Mouse (Mus musculus): ENCODE data around the gene Trim30d. TPM values are rescaled to one million over a fixed set of nuclear protein-coding genes. Genes with fewer than 3 reads are reported as not detected.
A peak's percentile ranks its signal among the peaks of the same experiment; 100 is the strongest.
"Not testable (repeated sequence)": the region's sequence is repeated elsewhere in the genome, so short reads cannot be mapped to it uniquely, and the experiment has no call there.

Gene Trim30d
- 0.08 TPM in 1 of 2 replicates, not detected in the other for polyA plus RNA-seq (2014; fragmentation: Nextera tagmentation; extraction: Ambion mirVana)

DNA sequence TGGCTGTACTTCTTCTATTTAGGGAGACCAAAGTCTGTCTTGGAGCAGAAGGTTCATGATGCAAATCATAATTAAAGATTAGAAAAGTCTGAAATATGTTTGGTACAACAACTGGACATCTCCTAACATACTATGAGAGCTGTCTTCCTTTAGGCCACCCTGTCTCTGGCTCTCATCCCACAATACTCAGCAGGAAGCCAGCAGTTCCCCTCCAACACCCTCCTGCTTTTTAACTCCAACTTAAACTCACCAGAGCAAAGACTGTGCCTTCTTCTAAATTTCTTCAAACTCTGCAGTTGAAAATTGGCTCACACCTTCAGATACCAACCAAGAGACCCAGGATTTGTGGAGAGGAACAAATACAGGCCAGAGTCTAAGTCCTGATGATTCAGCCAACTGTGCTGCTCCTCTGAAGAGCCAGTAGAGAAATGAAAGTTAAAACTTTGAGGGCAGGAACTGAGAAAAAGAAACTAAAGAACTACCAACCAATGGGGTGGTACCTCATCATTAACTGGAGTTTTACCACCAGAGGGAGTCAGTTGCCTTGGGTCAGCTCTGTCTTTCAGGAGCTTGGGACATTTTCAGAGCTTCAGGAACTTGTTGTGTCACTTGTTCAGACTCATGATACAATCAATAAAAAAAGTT lies at the start of gene Trim30d:
Trim30d (minus strand) TSS at position 429 of the 645 bp plus-strand sequence.
- not testable (repeated sequence) for DNase-seq (ENCODE audit: low spot score); H3K9ac ChIP-seq (ENCODE audit: low read length); H3K4me3 ChIP-seq (ENCODE audit: low read depth, low read length); H3K4me1 ChIP-seq (ENCODE audit: control insufficient read depth, insufficient read depth, low read length); H3K9me3 ChIP-seq (ENCODE audit: control insufficient read depth, low read length); ATAC-seq (ENCODE audit: insufficient number of reproducible peaks, low FRiP score, low TSS enrichment, low read depth); H3K27ac ChIP-seq (replicated peaks; ENCODE audit: low read depth, low read length); H3K4me2 ChIP-seq (ENCODE audit: low read depth, severe bottlenecking); H3K27me3 ChIP-seq (ENCODE audit: control insufficient read depth, insufficient read depth, low read length); H3K36me3 ChIP-seq (ENCODE audit: control insufficient read depth, insufficient read depth, low read length)

DNA sequence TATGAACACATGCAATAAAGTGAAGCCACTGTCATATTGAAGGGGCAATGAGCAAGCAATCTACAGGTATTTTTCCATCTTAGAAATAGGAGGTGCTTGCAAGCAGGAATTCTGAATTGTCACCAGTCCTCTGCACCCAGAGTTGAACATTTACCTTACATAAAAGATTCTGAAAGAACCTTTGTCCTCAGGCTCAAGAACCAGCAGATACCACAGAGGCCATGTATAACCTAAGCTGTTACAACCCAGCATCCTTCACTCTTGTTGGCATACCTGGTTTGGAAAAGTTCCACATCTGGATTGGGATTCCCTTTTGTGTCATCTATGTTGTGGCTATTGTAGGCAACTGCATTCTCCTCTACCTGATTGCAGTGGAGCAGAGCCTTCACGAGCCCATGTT lies 45.1 kb upstream of the Trim30d start:
- H3K4me3 ChIP-seq (ENCODE audit: low read depth, low read length), result no peak overlapping the region
- H3K4me2 ChIP-seq (ENCODE audit: low read depth, severe bottlenecking), result no peak overlapping the region
- H3K9ac ChIP-seq (ENCODE audit: low read length), result no peak overlapping the region
- ATAC-seq (ENCODE audit: insufficient number of reproducible peaks, low FRiP score, low TSS enrichment, low read depth) (no peak), DNase-seq (ENCODE audit: low spot score) (no peak)
- H3K27me3 ChIP-seq (ENCODE audit: control insufficient read depth, insufficient read depth, low read length), result no peaks in the 10 kb centered on the region
- H3K36me3 ChIP-seq (ENCODE audit: control insufficient read depth, insufficient read depth, low read length), result no peaks in the 10 kb centered on the region
- H3K27ac ChIP-seq (replicated peaks; ENCODE audit: low read depth, low read length), result no peak overlapping the region
- no peaks in the 10 kb centered on the region for H3K4me1 ChIP-seq (ENCODE audit: control insufficient read depth, insufficient read depth, low read length)
- no peaks in the 10 kb centered on the region for H3K9me3 ChIP-seq (ENCODE audit: control insufficient read depth, low read length)
- WGBS, result 71% methylated on average over 1 of the region's 1 CpGs

DNA sequence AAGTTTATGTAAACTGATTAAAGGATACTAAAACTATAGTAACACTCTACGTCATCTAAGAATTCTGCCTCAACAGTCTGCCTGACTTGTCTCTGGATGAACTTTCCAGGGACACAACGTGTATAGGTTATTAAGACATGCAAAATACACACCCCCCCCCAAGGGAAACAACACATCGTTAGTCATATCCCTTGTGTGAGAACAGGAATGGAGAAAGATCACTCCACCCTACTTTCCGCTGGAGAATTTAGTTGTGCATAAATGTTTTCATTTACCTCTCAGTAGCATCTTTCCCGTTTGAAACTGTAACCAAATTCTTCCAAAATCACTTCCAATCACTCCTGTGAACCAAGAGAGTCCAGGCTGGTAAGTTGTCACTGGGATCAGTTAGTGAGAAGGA lies 42.2 kb upstream of the Trim30d start, which contains the start of gene Olfr651:
Olfr651 (plus strand) TSS at position 301 of the 400 bp plus-strand sequence.
- H3K4me3 ChIP-seq (ENCODE audit: low read depth, low read length), result no peak within 1 kb of the TSS
- no peak within 1 kb of the TSS for H3K4me2 ChIP-seq (ENCODE audit: low read depth, severe bottlenecking)
- no peaks in the 10 kb centered on the region for H3K9me3 ChIP-seq (ENCODE audit: control insufficient read depth, low read length)
- ATAC-seq (ENCODE audit: insufficient number of reproducible peaks, low FRiP score, low TSS enrichment, low read depth) (no peak), DNase-seq (ENCODE audit: low spot score) (no peak)
- H3K4me1 ChIP-seq (ENCODE audit: control insufficient read depth, insufficient read depth, low read length), result no peaks in the 10 kb centered on the region
- no peak within 1 kb of the TSS for H3K9ac ChIP-seq (ENCODE audit: low read length)
- WGBS, result 81% methylated on average over 5 of the region's 5 CpGs
- no peaks in the 10 kb centered on the region for H3K36me3 ChIP-seq (ENCODE audit: control insufficient read depth, insufficient read depth, low read length)
- H3K27ac ChIP-seq (replicated peaks; ENCODE audit: low read depth, low read length), result no peak within 1 kb of the TSS
- no peaks in the 10 kb centered on the region for H3K27me3 ChIP-seq (ENCODE audit: control insufficient read depth, insufficient read depth, low read length)

DNA sequence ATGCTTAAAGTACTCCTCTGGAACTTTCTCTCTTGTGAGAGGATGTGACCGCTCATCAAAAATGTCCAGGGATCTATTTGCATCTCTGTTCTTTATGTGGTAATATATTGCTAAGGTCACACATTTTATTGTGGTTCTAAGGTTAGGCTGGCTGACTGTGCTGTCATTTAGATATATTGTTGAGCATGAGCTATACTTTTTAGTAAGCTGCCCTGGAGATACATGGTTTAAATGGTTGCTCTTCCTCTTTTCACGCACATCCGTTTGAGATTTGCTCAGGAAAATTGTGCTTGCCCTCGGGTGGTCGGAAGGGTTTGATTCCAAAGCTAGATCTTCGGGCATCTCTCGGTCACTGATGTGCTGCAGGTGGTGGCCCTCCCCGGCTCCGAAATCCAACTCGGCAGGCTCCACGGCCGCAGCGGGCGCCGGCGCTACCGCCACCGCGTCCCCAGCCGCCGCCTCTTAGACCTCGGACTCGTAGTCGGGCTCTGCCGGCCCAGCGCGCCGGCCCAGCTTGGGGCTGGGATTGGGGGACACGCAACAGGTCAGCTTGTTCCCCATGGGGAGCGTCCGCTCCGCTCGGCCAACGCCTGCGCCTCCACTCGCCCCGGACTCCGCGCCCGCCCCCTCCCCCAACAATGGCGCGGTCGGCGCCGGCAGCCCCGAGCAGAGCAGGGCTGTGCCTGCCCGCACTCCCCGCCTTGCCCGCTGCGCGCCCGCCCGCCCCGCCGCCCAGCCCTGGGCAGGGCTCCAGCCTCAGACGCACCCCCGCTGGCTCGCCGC lies 5.9 kb downstream of the Trim30d start:
- Histone ChIP-seq H3K4me1 (ENCODE audit: control insufficient read depth, insufficient read depth, low read length) (no peaks in the 10 kb centered on the region), H3K36me3 (ENCODE audit: control insufficient read depth, insufficient read depth, low read length) (no peaks in the 10 kb centered on the region), H3K27me3 (ENCODE audit: control insufficient read depth, insufficient read depth, low read length) (no peaks in the 10 kb centered on the region), H3K4me3 (ENCODE audit: low read depth, low read length) (peak overlapping the region; percentile 41), H3K4me2 (ENCODE audit: low read depth, severe bottlenecking) (peak overlapping the region; percentile 53), H3K9ac (ENCODE audit: low read length) (peak overlapping the region; percentile 45; the same call in 1 of the 2 replicates), H3K9me3 (ENCODE audit: control insufficient read depth, low read length) (no peaks in the 10 kb centered on the region), H3K27ac (replicated peaks; ENCODE audit: low read depth, low read length) (no peak overlapping the region)
- ATAC-seq (ENCODE audit: insufficient number of reproducible peaks, low FRiP score, low TSS enrichment, low read depth), result peak; percentile 91
- 3% methylated on average over 50 of the region's 59 CpGs for WGBS
- peak; percentile 50 for DNase-seq (ENCODE audit: low spot score)

DNA sequence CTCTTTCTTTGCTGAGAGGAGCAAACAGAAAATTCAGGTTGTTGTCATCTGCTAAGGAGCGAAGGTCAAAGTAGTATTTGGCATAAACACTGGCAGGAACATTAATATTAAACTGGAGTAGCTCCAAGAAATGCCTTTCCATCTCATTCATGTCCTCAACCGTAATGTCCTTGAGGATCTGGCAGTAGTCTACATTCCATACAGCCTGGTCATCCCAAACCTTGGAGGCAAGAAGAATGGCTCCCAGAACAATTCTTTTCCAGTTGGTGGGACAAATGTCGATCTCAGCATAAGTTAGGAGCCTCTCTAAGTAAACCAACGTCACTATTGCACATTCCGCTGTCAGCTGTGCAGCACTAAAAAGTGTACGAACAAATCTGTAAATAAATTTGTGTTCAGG lies 6.5 kb downstream of the Trim30d start:
- not testable (repeated sequence) for H3K27me3 ChIP-seq (ENCODE audit: control insufficient read depth, insufficient read depth, low read length); ATAC-seq (ENCODE audit: insufficient number of reproducible peaks, low FRiP score, low TSS enrichment, low read depth); H3K27ac ChIP-seq (replicated peaks; ENCODE audit: low read depth, low read length); H3K4me2 ChIP-seq (ENCODE audit: low read depth, severe bottlenecking); H3K9ac ChIP-seq (ENCODE audit: low read length); H3K9me3 ChIP-seq (ENCODE audit: control insufficient read depth, low read length); H3K4me3 ChIP-seq (ENCODE audit: low read depth, low read length); DNase-seq (ENCODE audit: low spot score); H3K4me1 ChIP-seq (ENCODE audit: control insufficient read depth, insufficient read depth, low read length); H3K36me3 ChIP-seq (ENCODE audit: control insufficient read depth, insufficient read depth, low read length)
- 72% methylated on average over 6 of the region's 6 CpGs for WGBS

DNA sequence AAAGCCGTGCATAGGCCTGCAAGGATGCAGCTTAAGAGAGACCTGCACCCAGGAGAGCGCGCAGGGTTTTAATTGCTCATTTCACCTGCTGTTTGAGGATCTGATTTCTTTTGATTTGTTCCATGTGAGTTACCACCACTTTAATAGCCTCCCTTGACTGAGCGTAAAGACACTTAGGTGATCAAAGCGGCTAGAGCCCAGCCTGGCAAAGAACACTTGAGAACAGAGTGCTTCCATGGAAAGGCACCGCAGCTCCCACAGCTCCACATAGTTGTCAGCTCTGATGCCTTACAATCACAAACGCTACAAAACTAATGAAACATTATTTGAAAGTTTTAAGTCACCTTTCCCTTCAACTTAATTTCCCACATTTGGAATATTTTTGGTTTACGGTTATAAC lies 8.2 kb downstream of the Trim30d start:
- 34% methylated on average over 7 of the region's 8 CpGs for WGBS
- not testable (repeated sequence) for ATAC-seq (ENCODE audit: insufficient number of reproducible peaks, low FRiP score, low TSS enrichment, low read depth); H3K9ac ChIP-seq (ENCODE audit: low read length); H3K4me3 ChIP-seq (ENCODE audit: low read depth, low read length); H3K4me2 ChIP-seq (ENCODE audit: low read depth, severe bottlenecking); DNase-seq (ENCODE audit: low spot score); H3K27me3 ChIP-seq (ENCODE audit: control insufficient read depth, insufficient read depth, low read length); H3K9me3 ChIP-seq (ENCODE audit: control insufficient read depth, low read length); H3K27ac ChIP-seq (replicated peaks; ENCODE audit: low read depth, low read length); H3K4me1 ChIP-seq (ENCODE audit: control insufficient read depth, insufficient read depth, low read length); H3K36me3 ChIP-seq (ENCODE audit: control insufficient read depth, insufficient read depth, low read length)

DNA sequence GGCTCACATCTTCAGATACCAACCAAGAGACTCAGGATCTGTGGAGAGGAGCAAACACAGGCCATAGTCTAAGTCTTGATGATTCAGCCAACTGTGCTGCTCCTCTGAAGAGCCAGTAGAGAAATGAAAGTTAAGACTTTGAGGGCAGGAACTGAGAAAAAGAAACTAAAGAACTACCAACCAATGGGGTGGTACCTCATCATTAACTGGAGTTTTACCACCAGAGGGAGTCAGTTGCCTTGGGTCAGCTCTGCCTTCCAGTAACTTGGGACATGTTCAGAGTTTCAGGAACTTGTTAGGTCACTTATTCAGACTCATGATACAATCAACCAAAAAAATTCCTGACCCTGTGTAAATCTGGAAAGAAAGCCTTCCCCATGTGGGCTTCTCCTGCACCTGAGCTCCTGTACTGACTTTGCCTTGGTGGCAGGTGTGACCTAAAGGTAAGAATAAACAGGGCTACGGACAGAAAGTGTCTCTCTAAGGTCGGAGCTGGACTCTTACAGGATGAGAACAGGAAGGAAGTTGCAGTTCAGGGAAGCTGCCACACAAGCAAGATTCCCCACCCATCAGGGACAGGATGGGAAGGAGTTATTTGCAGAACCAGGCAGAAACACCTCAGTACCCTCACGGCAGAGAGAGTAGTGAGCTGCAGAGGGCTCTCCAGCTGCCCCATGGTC lies 42.4 kb downstream of the Trim30d start, which contains the start of gene Trim30a:
Trim30a (minus strand) TSS at position 129 of the 680 bp plus-strand sequence.
- Histone ChIP-seq H3K4me1 (ENCODE audit: control insufficient read depth, insufficient read depth, low read length) (no peaks in the 10 kb centered on the region), H3K27ac (replicated peaks; ENCODE audit: low read depth, low read length) (no peak within 1 kb of the TSS), H3K9ac (ENCODE audit: low read length) (no peak within 1 kb of the TSS), H3K36me3 (ENCODE audit: control insufficient read depth, insufficient read depth, low read length) (no peaks in the 10 kb centered on the region), H3K4me2 (ENCODE audit: low read depth, severe bottlenecking) (no peak within 1 kb of the TSS), H3K9me3 (ENCODE audit: control insufficient read depth, low read length) (no peaks in the 10 kb centered on the region), H3K27me3 (ENCODE audit: control insufficient read depth, insufficient read depth, low read length) (no peaks in the 10 kb centered on the region), H3K4me3 (ENCODE audit: low read depth, low read length) (no peak within 1 kb of the TSS)
- DNase-seq (ENCODE audit: low spot score) (no peak), ATAC-seq (ENCODE audit: insufficient number of reproducible peaks, low FRiP score, low TSS enrichment, low read depth) (no peak)
- WGBS, result 78% methylated on average over 3 of the region's 3 CpGs

DNA sequence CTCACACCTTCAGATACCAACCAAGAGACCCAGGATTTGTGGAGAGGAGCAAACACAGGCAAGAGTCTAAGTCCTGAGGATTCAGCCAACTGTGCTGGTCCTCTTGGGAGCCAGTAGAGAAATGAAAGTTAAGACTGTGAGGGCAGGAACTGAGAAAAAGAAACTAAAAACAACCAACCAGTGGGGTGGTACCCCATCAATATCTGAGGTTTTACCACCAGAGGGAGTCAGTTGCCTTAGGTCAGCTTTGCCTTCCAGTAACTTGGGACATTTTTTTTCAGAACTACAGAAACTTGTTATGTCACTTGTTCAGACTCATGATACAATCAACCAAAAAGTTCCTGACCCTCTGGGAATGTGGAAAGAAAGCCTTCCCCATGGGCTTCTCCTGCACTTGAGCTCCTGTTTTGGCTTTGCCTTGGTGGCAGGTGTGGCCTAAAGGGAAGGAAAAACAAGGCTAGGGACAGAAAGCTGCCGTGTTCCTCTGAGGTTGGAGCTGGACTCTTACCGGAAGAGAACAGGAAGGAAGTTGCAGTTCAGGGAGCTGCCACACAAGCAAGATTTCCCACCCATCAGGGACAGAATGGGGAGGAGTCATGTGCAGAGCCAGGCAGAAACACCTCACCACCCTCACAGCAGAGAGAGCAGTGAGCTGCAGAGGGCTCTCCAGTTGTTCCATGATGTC lies 61.5 kb downstream of the Trim30d start:
- H3K9ac ChIP-seq (ENCODE audit: low read length), result no peak overlapping the region
- no peak for DNase-seq (ENCODE audit: low spot score)
- 64% methylated on average over 2 of the region's 2 CpGs for whole genome bisulfite sequencing
- no peak for ATAC-seq (ENCODE audit: insufficient number of reproducible peaks, low FRiP score, low TSS enrichment, low read depth)
- no peak overlapping the region for H3K4me3 ChIP-seq (ENCODE audit: low read depth, low read length)
- no peak overlapping the region for H3K27ac ChIP-seq (replicated peaks; ENCODE audit: low read depth, low read length)
- H3K4me2 ChIP-seq (ENCODE audit: low read depth, severe bottlenecking), result no peak overlapping the region
- no peaks in the 10 kb centered on the region for H3K27me3 ChIP-seq (ENCODE audit: control insufficient read depth, insufficient read depth, low read length)
- H3K4me1 ChIP-seq (ENCODE audit: control insufficient read depth, insufficient read depth, low read length), result no peaks in the 10 kb centered on the region
- H3K36me3 ChIP-seq (ENCODE audit: control insufficient read depth, insufficient read depth, low read length), result no peaks in the 10 kb centered on the region
- H3K9me3 ChIP-seq (ENCODE audit: control insufficient read depth, low read length), result no peaks in the 10 kb centered on the region
